Mouse (Mus musculus) myocyte (in vitro differentiated cells): ENCODE data around the gene Prkag2. TPM values are rescaled to one million over a fixed set of nuclear protein-coding genes. Genes with fewer than 3 reads are reported as not detected.

Source experiments
- H3K27me3 ChIP-seq: one replicate; pipeline ENCODE4 v1.6.1; 2011; ENCODE audit not compliant: control insufficient read depth, insufficient read depth, insufficient read length
- H3K36me3 ChIP-seq: one replicate; pipeline ENCODE4 v1.6.1; 2011; ENCODE audit not compliant: control insufficient read depth, insufficient read depth
- H3K4me2 ChIP-seq: one replicate; pipeline ENCODE4 v1.6.1; 2011; ENCODE audit warnings: low read depth, control low read depth
- H3K4me3 ChIP-seq: one replicate; pipeline ENCODE4 v1.5.1; 2011; ENCODE audit warnings: mild to moderate bottlenecking, control low read depth, moderate library complexity
- H3K79me2 ChIP-seq: one replicate; pipeline ENCODE4 v1.6.1; 2011; ENCODE audit not compliant: control insufficient read depth, insufficient read depth
- H3ac ChIP-seq: one replicate; pipeline ENCODE4 v1.6.1; 2011; ENCODE audit not compliant: control insufficient read depth, insufficient read length
- CEBPB ChIP-seq: IDR thresholded peaks from 2 replicates; pipeline ENCODE4 v1.6.1; 2011; ENCODE audit warnings: mild to moderate bottlenecking, moderate library complexity; ENCODE audit not compliant: poor library complexity, insufficient read depth, severe bottlenecking
- E2F4 ChIP-seq: IDR thresholded peaks from one replicate; pipeline ENCODE4 v1.6.1; 2011; ENCODE audit warnings: mild to moderate bottlenecking, control low read depth, moderate library complexity; ENCODE audit not compliant: insufficient read depth
- MAX ChIP-seq: IDR thresholded peaks from one replicate; pipeline ENCODE4 v1.6.1; 2011; ENCODE audit warnings: low read depth, mild to moderate bottlenecking, control low read depth
- MYOD1 ChIP-seq, 3 experiments: IDR thresholded peaks; one replicate each; pipeline ENCODE4 v1.6.1; 2011; ENCODE audit warnings: control low read depth in 2 of 3, low read depth in 2 of 3, mild to moderate bottlenecking in 2 of 3, moderate library complexity in 1 of 3; ENCODE audit not compliant: insufficient read length in 2 of 3, control insufficient read depth in 1 of 3
- MYOG ChIP-seq, 3 experiments: IDR thresholded peaks; one replicate each; pipeline ENCODE4 v1.6.1; 2011; ENCODE audit warnings: control low read depth in 2 of 3, low read depth in 2 of 3, mild to moderate bottlenecking in 2 of 3; ENCODE audit not compliant: insufficient read length in 2 of 3, control insufficient read depth in 1 of 3, insufficient read depth in 1 of 3
- POLR2A ChIP-seq: IDR thresholded peaks from one replicate; pipeline ENCODE4 v1.6.1; 2011; ENCODE audit warnings: low read depth, mild to moderate bottlenecking, control low read depth, moderate library complexity; ENCODE audit not compliant: insufficient read length
- POLR2AphosphoS2 ChIP-seq: IDR thresholded peaks from one replicate; pipeline ENCODE4 v1.6.1; 2011; ENCODE audit warnings: low read depth, control low read depth; ENCODE audit not compliant: insufficient read length
- REST ChIP-seq: IDR thresholded peaks from one replicate; pipeline ENCODE4 v1.6.1; 2011; ENCODE audit warnings: mild to moderate bottlenecking, control low read depth, moderate library complexity; ENCODE audit not compliant: insufficient read depth, insufficient read length
- SRF ChIP-seq: IDR thresholded peaks from one replicate; pipeline ENCODE4 v1.6.1; 2011; ENCODE audit warnings: low read depth; ENCODE audit not compliant: control insufficient read depth, insufficient read length
- TCF12 ChIP-seq: IDR thresholded peaks from one replicate; pipeline ENCODE4 v1.6.1; 2011; ENCODE audit warnings: mild to moderate bottlenecking, control low read depth; ENCODE audit not compliant: poor library complexity, insufficient read depth, severe bottlenecking
- TCF3 ChIP-seq: IDR thresholded peaks from one replicate; pipeline ENCODE4 v1.6.1; 2011; ENCODE audit warnings: low read depth, control low read depth; ENCODE audit not compliant: insufficient read length
- USF1 ChIP-seq: IDR thresholded peaks from one replicate; pipeline ENCODE4 v1.6.1; 2011; ENCODE audit warnings: low read depth, mild to moderate bottlenecking, control low read depth, moderate library complexity
- polyA plus RNA-seq: library from polyadenylated mRNA; unstranded; fragments of >200 nt; fragmentation: generic; extraction: Trizol; gene quantifications from one replicate; pipeline ENCODE4 v1.2.1, GENCODE M21; 2012; ENCODE audit warnings: missing spikeins

The Prkag2 gene
- polyA plus RNA-seq, 1 experiment: 5.8 TPM

GRCm38 (mm10) chr5:25041947-25042346 is 58.5 kb downstream of the Prkag2 start:
- no peaks in the 10 kb centered on the region for H3K27me3 ChIP-seq
- H3K4me3 ChIP-seq: no peak overlapping the region
- no peaks in the 10 kb centered on the region for H3K36me3 ChIP-seq
- H3K79me2 ChIP-seq: no peaks in the 10 kb centered on the region
- TF ChIP-seq E2F4: no peak
- no peak overlapping the region for H3K4me2 ChIP-seq
- no peak overlapping the region for H3ac ChIP-seq

DNA sequence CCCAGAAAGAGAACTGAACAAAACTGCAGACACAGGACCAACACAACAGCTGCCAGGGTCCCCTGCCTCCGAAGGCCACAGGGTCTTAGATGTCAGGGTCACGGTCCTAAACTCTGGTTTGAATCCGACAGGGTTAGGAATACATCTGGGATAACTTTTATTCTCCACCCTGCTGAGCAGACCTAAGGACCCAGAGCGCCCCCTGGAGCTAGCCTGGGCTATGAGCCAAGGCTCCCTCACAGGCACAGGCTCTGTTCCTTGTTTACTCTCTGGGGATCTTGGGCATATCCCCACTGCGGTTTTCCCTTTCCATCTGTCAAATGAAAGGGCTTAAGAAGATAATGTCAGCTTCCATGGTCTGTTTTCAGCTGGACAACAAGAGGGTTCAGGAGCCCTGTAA is 59.1 kb downstream of the Prkag2 start:
- Histone ChIP-seq H3K36me3 (no peaks in the 10 kb centered on the region), H3K79me2 (no peaks in the 10 kb centered on the region), H3K4me3 (no peak overlapping the region), H3K27me3 (no peaks in the 10 kb centered on the region), H3K4me2 (no peak overlapping the region), H3ac (no peak overlapping the region)
- TF ChIP-seq SRF: no peak

DNA sequence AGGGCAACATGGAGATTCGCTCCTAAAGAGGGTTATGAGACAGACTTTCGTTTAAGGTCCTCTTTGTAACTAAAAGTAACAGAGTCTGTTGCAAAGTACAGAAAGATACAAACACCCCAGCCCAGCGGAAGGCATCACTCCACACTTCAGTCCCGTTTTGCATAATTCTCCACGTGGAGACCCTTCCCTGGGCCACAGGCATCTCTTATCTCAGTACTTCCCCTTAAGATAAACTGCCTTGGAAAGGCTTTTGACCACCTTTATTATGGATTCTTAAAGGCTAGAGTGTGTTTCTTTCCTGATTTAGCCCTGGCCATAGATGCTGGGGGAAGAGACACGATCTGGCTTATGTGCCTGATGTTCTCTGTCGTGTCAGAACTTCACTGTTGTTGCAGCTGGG is 59.5 kb downstream of the Prkag2 start:
- H3K27me3 ChIP-seq: no peaks in the 10 kb centered on the region
- H3K4me3 ChIP-seq: no peak overlapping the region
- TF ChIP-seq E2F4 (no peak), REST (no peak), TCF3 (no peak), POLR2AphosphoS2 (no peak), CEBPB (no peak), MYOG (IDR thresholded peaks at IDR 0.05; ENCODE audit: control insufficient read depth in 1 of 3, insufficient read depth in 1 of 3, insufficient read length in 2 of 3, low read depth in 2 of 3) (no peak), SRF (no peak), POLR2A (no peak), MAX (no peak), TCF12 (no peak), USF1 (no peak), MYOD1 (IDR thresholded peaks at IDR 0.05; ENCODE audit: control insufficient read depth in 1 of 3, insufficient read length in 2 of 3, low read depth in 2 of 3) (no peak)
- H3ac ChIP-seq: no peak overlapping the region
- no peak overlapping the region for H3K4me2 ChIP-seq
- H3K36me3 ChIP-seq: no peaks in the 10 kb centered on the region
- H3K79me2 ChIP-seq: no peaks in the 10 kb centered on the region

GRCm38 (mm10) chr5:25038827-25039226 is 61.6 kb downstream of the Prkag2 start:
- Histone ChIP-seq H3K27me3 (no peaks in the 10 kb centered on the region), H3K36me3 (no peaks in the 10 kb centered on the region), H3ac (no peak overlapping the region), H3K4me2 (no peak overlapping the region), H3K79me2 (no peaks in the 10 kb centered on the region), H3K4me3 (no peak overlapping the region)
- TF ChIP-seq CEBPB: no peak
- TF ChIP-seq MYOD1 (IDR thresholded peaks at IDR 0.05; ENCODE audit: control insufficient read depth in 1 of 3, insufficient read length in 2 of 3, low read depth in 2 of 3): no peak
- no peak for TF ChIP-seq MAX
- no peak for TF ChIP-seq TCF12
- no peak for TF ChIP-seq SRF
- no peak for TF ChIP-seq TCF3
- no peak for TF ChIP-seq POLR2AphosphoS2
- TF ChIP-seq USF1: no peak
- no peak for TF ChIP-seq E2F4
- TF ChIP-seq POLR2A: no peak
- TF ChIP-seq MYOG (IDR thresholded peaks at IDR 0.05; ENCODE audit: control insufficient read depth in 1 of 3, insufficient read depth in 1 of 3, insufficient read length in 2 of 3, low read depth in 2 of 3): no peak
- no peak for TF ChIP-seq REST

- H3K27me3 ChIP-seq: no peaks in the 10 kb centered on the region
- H3K4me3 ChIP-seq: no peak overlapping the region
- no peak overlapping the region for H3K4me2 ChIP-seq
- H3ac ChIP-seq: no peak overlapping the region
- no peaks in the 10 kb centered on the region for H3K79me2 ChIP-seq
- H3K36me3 ChIP-seq: no peaks in the 10 kb centered on the region
- no peak for TF ChIP-seq POLR2AphosphoS2
- no peak for TF ChIP-seq POLR2A
- no peak for TF ChIP-seq TCF12
- no peak for TF ChIP-seq REST
- TF ChIP-seq CEBPB: no peak
- TF ChIP-seq MYOG (IDR thresholded peaks at IDR 0.05; ENCODE audit: control insufficient read depth in 1 of 3, insufficient read depth in 1 of 3, insufficient read length in 2 of 3, low read depth in 2 of 3): no peak
- TF ChIP-seq USF1: no peak
- TF ChIP-seq SRF: no peak
- no peak for TF ChIP-seq E2F4
Observed at GRCm38 (mm10) chr5:25035391-25035790, 65.1 kb downstream of the Prkag2 start.
